ENCODE assay signal across 8 mouse cellular contexts in the genomic region with DNA sequence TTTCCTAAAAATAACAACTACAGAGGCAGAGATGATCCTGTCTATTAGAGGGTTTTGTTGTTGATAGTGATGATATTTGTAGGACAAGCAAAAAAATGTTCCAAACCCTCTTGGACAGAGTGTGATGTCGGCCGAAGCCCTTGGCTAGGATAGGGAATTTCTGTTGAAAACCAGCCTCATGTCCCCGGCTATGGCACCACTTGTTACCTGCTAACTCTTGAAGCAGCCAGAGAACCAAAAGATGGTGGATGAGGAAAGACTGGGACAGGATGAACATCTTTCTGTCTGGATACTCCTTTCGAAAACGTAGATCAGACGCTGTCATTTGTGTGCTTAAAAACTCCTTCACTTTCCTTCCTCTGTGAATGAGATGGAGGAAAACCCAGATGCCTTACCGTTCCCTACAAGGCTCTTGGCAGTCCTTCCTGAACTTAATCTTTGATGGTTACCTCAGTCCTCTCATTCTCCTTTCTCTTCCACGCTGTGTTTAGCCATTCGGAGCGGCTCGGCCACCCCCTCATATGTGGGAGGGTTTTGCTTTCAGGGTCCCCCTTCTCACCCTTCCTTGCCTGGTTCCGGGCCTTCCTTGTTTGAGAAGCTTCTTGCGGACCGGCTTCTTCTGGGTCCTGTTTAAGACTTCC. TPM values are rescaled to one million over a fixed set of nuclear protein-coding genes. Genes with fewer than 3 reads are reported as not detected.
DNase-seq lines count a peak whose midpoint lies in the region; ATAC-seq and TF ChIP-seq lines count a peak whose summit lies in the region.

No protein-coding gene starts in this region.

- WGBS in liver, adult 2 months: 71% methylated on average over 14 of the region's 14 CpGs
- WGBS in embryonic facial prominence, embryonic 13.5 days: 66% methylated on average over 14 of the region's 14 CpGs
- WGBS in intestine, embryonic 14.5 days: 68% methylated on average over 14 of the region's 14 CpGs
- WGBS in neural tube, embryonic 12.5 days: 76% methylated on average over 14 of the region's 14 CpGs

- no peaks in the 10 kb centered on the region for H3K27me3 ChIP-seq in liver, adult 2 months (ENCODE audit: control insufficient read depth, insufficient read depth, low read length)
- peaks cover 7% of the 10 kb centered on the region for H3K27me3 ChIP-seq in embryonic facial prominence, embryonic 13.5 days
- no peaks in the 10 kb centered on the region for H3K27me3 ChIP-seq in intestine, embryonic 14.5 days (replicated peaks; ENCODE audit: control insufficient read depth, insufficient read depth, low read length)
- H3K27me3 ChIP-seq in neural tube, embryonic 12.5 days (replicated peaks): 0 out of 2 replicates have a peak, but pooled peaks cover 6% of the 10 kb centered on the region

- peak overlapping the region; percentile 6; the same call in 1 of the 2 replicates for H3K4me3 ChIP-seq in liver, adult 2 months (ENCODE audit: insufficient read depth, low read depth, low read length)
- peak overlapping the region; percentile 76 for H3K4me3 ChIP-seq in embryonic facial prominence, embryonic 13.5 days
- H3K4me3 ChIP-seq in intestine, embryonic 14.5 days (ENCODE audit: low read depth, low read length): peak overlapping the region; percentile 85
- H3K4me3 ChIP-seq in neural tube, embryonic 12.5 days: peak overlapping the region; percentile 89

- no peak overlapping the region for H3K27ac ChIP-seq in liver, adult 2 months (replicated peaks; ENCODE audit: insufficient read depth, low read depth, low read length)
- H3K27ac ChIP-seq in embryonic facial prominence, embryonic 13.5 days: no peak overlapping the region
- H3K27ac ChIP-seq in intestine, embryonic 14.5 days (ENCODE audit: low read depth): no peak overlapping the region
- no peak overlapping the region for H3K27ac ChIP-seq in neural tube, embryonic 12.5 days

- H3K36me3 ChIP-seq in liver, adult 2 months (ENCODE audit: control insufficient read depth, insufficient read depth, low read length): no peaks in the 10 kb centered on the region
- no peaks in the 10 kb centered on the region for H3K36me3 ChIP-seq in embryonic facial prominence, embryonic 13.5 days
- no peaks in the 10 kb centered on the region for H3K36me3 ChIP-seq in intestine, embryonic 14.5 days (ENCODE audit: control insufficient read depth, insufficient read depth, low read length)
- no peaks in the 10 kb centered on the region for H3K36me3 ChIP-seq in neural tube, embryonic 12.5 days

- no peak for TF ChIP-seq POLR2A in liver, adult 2 months (IDR thresholded peaks at IDR 0.05; ENCODE audit: extremely low read depth, insufficient read depth, low read length)

- H3K79me2 ChIP-seq in liver, adult 2 months (ENCODE audit: control insufficient read depth, insufficient read depth, low read length): peaks cover 27% of the 10 kb centered on the region; the same call in 1 of the 2 replicates

- peak overlapping the region; percentile 81 for H3K4me2 ChIP-seq in embryonic facial prominence, embryonic 13.5 days
- H3K4me2 ChIP-seq in intestine, embryonic 14.5 days (ENCODE audit: low read length): peak overlapping the region; percentile 84
- peak overlapping the region; percentile 83 for H3K4me2 ChIP-seq in neural tube, embryonic 12.5 days (replicated peaks)

- ATAC-seq in embryonic facial prominence, embryonic 13.5 days (ENCODE audit: insufficient number of reproducible peaks, insufficient read depth, low FRiP score, low TSS enrichment, low read depth): no peak
- no peak for ATAC-seq in intestine, embryonic 14.5 days (replicated peaks; ENCODE audit: low FRiP score, low TSS enrichment, low read depth)
- ATAC-seq in neural tube, embryonic 12.5 days (ENCODE audit: low FRiP score, low read depth): no peak

- H3K9ac ChIP-seq in liver, adult 2 months (ENCODE audit: low read depth, low read length): peak overlapping the region; percentile 21; the same call in 1 of the 2 replicates
- peak overlapping the region; percentile 86 for H3K9ac ChIP-seq in embryonic facial prominence, embryonic 13.5 days
- peak overlapping the region; percentile 80 for H3K9ac ChIP-seq in intestine, embryonic 14.5 days (ENCODE audit: low read length)
- peak overlapping the region; percentile 83 for H3K9ac ChIP-seq in neural tube, embryonic 12.5 days

- peaks cover 9% of the 10 kb centered on the region for H3K4me1 ChIP-seq in liver, adult 2 months (ENCODE audit: control insufficient read depth, insufficient read depth, low read length)
- peaks cover 24% of the 10 kb centered on the region for H3K4me1 ChIP-seq in embryonic facial prominence, embryonic 13.5 days
- H3K4me1 ChIP-seq in intestine, embryonic 14.5 days (replicated peaks; ENCODE audit: control insufficient read depth, insufficient read depth, low read length): peaks cover 25% of the 10 kb centered on the region
- peaks cover 12% of the 10 kb centered on the region for H3K4me1 ChIP-seq in neural tube, embryonic 12.5 days

- no peak for TF ChIP-seq CTCF in liver, adult 2 months (IDR thresholded peaks at IDR 0.05; ENCODE audit: low read depth, low read length)

- H3K9me3 ChIP-seq in embryonic facial prominence, embryonic 13.5 days: no peaks in the 10 kb centered on the region
- no peaks in the 10 kb centered on the region for H3K9me3 ChIP-seq in intestine, embryonic 14.5 days (ENCODE audit: control insufficient read depth, low read length)
- no peaks in the 10 kb centered on the region for H3K9me3 ChIP-seq in neural tube, embryonic 12.5 days

- DNase-seq in liver, adult 2 months (ENCODE audit: extremely low read depth, low read depth, low spot score): no peak
- DNase-seq in liver: no peak
- no peak for DNase-seq in intestine, embryonic 14.5 days (ENCODE audit: low spot score)
- no peak for DNase-seq in ovary, postnatal 10 days (ENCODE audit: low spot score)
- DNase-seq in spleen, postnatal 14 days (ENCODE audit: low spot score in 2 of 2): no peak
- DNase-seq in spleen, postnatal 36 days (ENCODE audit: low spot score in 2 of 2): no peak

RNA-seq across cellular contexts. Expression of gene Ptpra, which starts 1.1 kb away (rescaled TPM):
- 24.8 and 25.9 TPM in 2 replicates for total RNA-seq in liver, adult 2 months (2014; rRNA removed)
- polyA plus RNA-seq in liver, adult 2 months (2012; rRNA removed): 19.6 and 23.9 TPM in 2 replicates
- polyA plus RNA-seq in embryonic facial prominence, embryonic 13.5 days (2015; fragmentation: Nextera tagmentation; extraction: Ambion mirVana): 113 and 114 TPM in 2 replicates
- polyA plus RNA-seq in intestine, embryonic 14.5 days (2014; fragmentation: Nextera tagmentation; extraction: Ambion mirVana): 95.1 and 98.6 TPM in 2 replicates
- 114 and 124 TPM in 2 replicates for polyA plus RNA-seq in neural tube, embryonic 12.5 days (2016; fragmentation: Nextera tagmentation; extraction: Ambion mirVana)

RNA-seq across cellular contexts. Expression of gene Pced1a, which starts 26.7 kb away (rescaled TPM):
- 6.3 and 7.2 TPM in 2 replicates for total RNA-seq in liver, adult 2 months (2014; rRNA removed)
- polyA plus RNA-seq in liver, adult 2 months (2012; rRNA removed): 23.3 and 29.0 TPM in 2 replicates
- 15.5 and 16.3 TPM in 2 replicates for polyA plus RNA-seq in embryonic facial prominence, embryonic 13.5 days (2015; fragmentation: Nextera tagmentation; extraction: Ambion mirVana)
- polyA plus RNA-seq in intestine, embryonic 14.5 days (2014; fragmentation: Nextera tagmentation; extraction: Ambion mirVana): 10.1 and 11.7 TPM in 2 replicates
- polyA plus RNA-seq in neural tube, embryonic 12.5 days (2016; fragmentation: Nextera tagmentation; extraction: Ambion mirVana): 11.8 TPM in 2 replicates

RNA-seq across cellular contexts. Expression of gene Vps16, which starts 27.1 kb away (rescaled TPM):
- total RNA-seq in liver, adult 2 months (2014; rRNA removed): 25.6 and 27.2 TPM in 2 replicates
- 22.6 and 43.2 TPM in 2 replicates for polyA plus RNA-seq in liver, adult 2 months (2012; rRNA removed)
- polyA plus RNA-seq in embryonic facial prominence, embryonic 13.5 days (2015; fragmentation: Nextera tagmentation; extraction: Ambion mirVana): 105 and 108 TPM in 2 replicates
- polyA plus RNA-seq in intestine, embryonic 14.5 days (2014; fragmentation: Nextera tagmentation; extraction: Ambion mirVana): 62.7 and 78.0 TPM in 2 replicates
- 104 and 120 TPM in 2 replicates for polyA plus RNA-seq in neural tube, embryonic 12.5 days (2016; fragmentation: Nextera tagmentation; extraction: Ambion mirVana)

RNA-seq across cellular contexts. Expression of gene Tmem239, which starts 44.9 kb away (rescaled TPM):
- not detected in 2 replicates for total RNA-seq in liver, adult 2 months (2014; rRNA removed)
- not detected in 2 replicates for polyA plus RNA-seq in liver, adult 2 months (2012; rRNA removed)
- polyA plus RNA-seq in embryonic facial prominence, embryonic 13.5 days (2015; fragmentation: Nextera tagmentation; extraction: Ambion mirVana): 0.32 TPM in 1 of 2 replicates, not detected in the other
- polyA plus RNA-seq in intestine, embryonic 14.5 days (2014; fragmentation: Nextera tagmentation; extraction: Ambion mirVana): not detected in 2 replicates
- not detected in 2 replicates for polyA plus RNA-seq in neural tube, embryonic 12.5 days (2016; fragmentation: Nextera tagmentation; extraction: Ambion mirVana)

RNA-seq across cellular contexts. Expression of gene 1700020A23Rik, which starts 46.1 kb away (rescaled TPM):
- total RNA-seq in liver, adult 2 months (2014; rRNA removed): not detected in 2 replicates
- not detected in 2 replicates for polyA plus RNA-seq in liver, adult 2 months (2012; rRNA removed)
- polyA plus RNA-seq in embryonic facial prominence, embryonic 13.5 days (2015; fragmentation: Nextera tagmentation; extraction: Ambion mirVana): not detected in 2 replicates
- polyA plus RNA-seq in intestine, embryonic 14.5 days (2014; fragmentation: Nextera tagmentation; extraction: Ambion mirVana): 0.52 TPM in 1 of 2 replicates, not detected in the other
- polyA plus RNA-seq in neural tube, embryonic 12.5 days (2016; fragmentation: Nextera tagmentation; extraction: Ambion mirVana): 0.29 TPM in 1 of 2 replicates, not detected in the other

Comparison
In these comparisons a context has a peak if more than half of its experiments do, and no peak if none do; other contexts are left out.
1. H3K4me3 ChIP-seq: peak in every context shown above with its lines; median percentile 89 in neural tube, embryonic 12.5 days; 85 in intestine, embryonic 14.5 days; 76 in embryonic facial prominence, embryonic 13.5 days; 6 in liver, adult 2 months.
2. H3K9ac ChIP-seq: peak in every context shown above with its lines; median percentile 86 in embryonic facial prominence, embryonic 13.5 days; 83 in neural tube, embryonic 12.5 days; 80 in intestine, embryonic 14.5 days; 21 in liver, adult 2 months.